Mouse (Mus musculus): ENCODE measurements around the gene Ptprq. TPM values are rescaled to one million over a fixed set of nuclear protein-coding genes. Genes with fewer than 3 reads are reported as not detected.

Ptprq gene
- 0.15 and 0.26 TPM in 2 replicates for polyA plus RNA-seq (2012; rRNA removed)

GRCm38 (mm10) chr10:107719806-107720205, at the start of gene Ptprq:
Gene Ptprq, minus strand, starts transcription at chr10:107720051.

DNA sequence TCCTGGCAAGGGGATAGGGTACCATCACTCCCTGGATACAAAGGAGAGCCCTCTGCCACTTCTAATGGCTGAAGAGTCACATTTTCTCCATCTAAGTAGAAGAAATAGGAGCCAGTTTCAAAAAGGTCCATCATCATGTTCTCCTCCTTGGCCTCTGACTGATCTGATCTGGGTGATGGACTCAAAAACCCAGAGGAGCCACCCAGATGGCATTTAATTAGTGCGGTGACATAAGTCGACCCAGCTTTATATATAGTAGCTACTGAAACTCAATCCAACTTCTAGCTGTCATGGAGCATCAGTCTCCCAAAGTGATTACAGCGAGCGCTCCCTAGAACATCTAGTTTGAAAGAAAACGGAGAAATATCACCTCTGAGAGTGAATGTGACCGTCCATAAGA, 225.3 kb downstream of the Ptprq start, which contains the start of gene Myf6:
Gene Myf6, minus strand, starts transcription at position 170 of the 400 bp plus-strand sequence.

DNA sequence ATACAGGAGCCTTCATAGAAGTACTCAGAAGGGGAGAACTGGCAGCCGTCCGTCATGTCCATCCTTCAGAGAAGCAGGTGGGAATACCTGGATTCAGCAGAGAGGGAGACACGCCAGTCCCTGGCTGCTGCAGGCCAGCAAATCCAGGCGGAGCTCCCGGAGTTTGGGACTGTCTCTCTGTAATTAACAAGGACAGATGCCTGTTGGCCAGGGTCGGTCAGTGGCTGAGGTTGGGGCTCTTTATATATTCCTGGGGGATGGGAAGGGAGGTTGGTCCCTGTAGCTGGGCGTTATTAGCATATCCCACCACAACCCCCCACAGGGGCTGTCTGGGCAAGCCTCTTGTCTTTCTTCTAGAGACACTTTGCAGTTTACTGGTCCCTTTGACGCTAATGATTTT, 234.0 kb downstream of the Ptprq start, which contains the start of gene Myf5:
Gene Myf5, minus strand, starts transcription at position 265 of the 400 bp plus-strand sequence.

Other genes starting within 250 kb of the Ptprq start
- 0.02 and 1.2 TPM in 2 replicates for gene Myf5, start 233.9 kb downstream of the Ptprq start, polyA plus RNA-seq (2012; rRNA removed)
- 0.05 and 0.89 TPM in 2 replicates for gene Myf6, start 225.3 kb downstream of the Ptprq start, polyA plus RNA-seq (2012; rRNA removed)
- gene Otogl, start 192.1 kb upstream of the Ptprq start, polyA plus RNA-seq (2012; rRNA removed): 0.05 and 0.74 TPM in 2 replicates